Mouse (Mus musculus) erythroblast, embryonic 14.5 days (primary cell): ENCODE results near the gene Tex26.

Experiments used
- GATA1 ChIP-seq: IDR thresholded peaks from 2 replicates; pipeline ENCODE4 v1.6.1; 2012; ENCODE audit warnings: low read length, inconsistent platforms, mixed read lengths
- TAL1 ChIP-seq: IDR thresholded peaks from 3 replicates; pipeline ENCODE4 v1.6.1; 2012; ENCODE audit warnings: low read length, inconsistent platforms, mixed read lengths

- TF ChIP-seq GATA1 (no peak), TAL1 (no peak)
Measured at GRCm38 (mm10) chr5:149403386-149403785, 36.1 kb upstream of the Tex26 start.
